Mouse (Mus musculus) myocyte (in vitro differentiated cells): ENCODE data around the gene Fam186a. TPM values are rescaled to one million over a fixed set of nuclear protein-coding genes. Genes with fewer than 3 reads are reported as not detected.

ENCODE experiments used
- H3K27me3 ChIP-seq: one replicate; pipeline ENCODE4 v1.6.1; 2011; ENCODE audit not compliant: control insufficient read depth, insufficient read depth, insufficient read length
- H3K36me3 ChIP-seq: one replicate; pipeline ENCODE4 v1.6.1; 2011; ENCODE audit not compliant: control insufficient read depth, insufficient read depth
- H3K4me2 ChIP-seq: one replicate; pipeline ENCODE4 v1.6.1; 2011; ENCODE audit warnings: low read depth, control low read depth
- H3K4me3 ChIP-seq: one replicate; pipeline ENCODE4 v1.5.1; 2011; ENCODE audit warnings: mild to moderate bottlenecking, control low read depth, moderate library complexity
- H3K79me2 ChIP-seq: one replicate; pipeline ENCODE4 v1.6.1; 2011; ENCODE audit not compliant: control insufficient read depth, insufficient read depth
- H3ac ChIP-seq: one replicate; pipeline ENCODE4 v1.6.1; 2011; ENCODE audit not compliant: control insufficient read depth, insufficient read length
- CEBPB ChIP-seq: IDR thresholded peaks from 2 replicates; pipeline ENCODE4 v1.6.1; 2011; ENCODE audit warnings: mild to moderate bottlenecking, moderate library complexity; ENCODE audit not compliant: poor library complexity, insufficient read depth, severe bottlenecking
- E2F4 ChIP-seq: IDR thresholded peaks from one replicate; pipeline ENCODE4 v1.6.1; 2011; ENCODE audit warnings: mild to moderate bottlenecking, control low read depth, moderate library complexity; ENCODE audit not compliant: insufficient read depth
- MAX ChIP-seq: IDR thresholded peaks from one replicate; pipeline ENCODE4 v1.6.1; 2011; ENCODE audit warnings: low read depth, mild to moderate bottlenecking, control low read depth
- MYOD1 ChIP-seq, 3 experiments: IDR thresholded peaks; one replicate each; pipeline ENCODE4 v1.6.1; 2011; ENCODE audit warnings: control low read depth in 2 of 3, low read depth in 2 of 3, mild to moderate bottlenecking in 2 of 3, moderate library complexity in 1 of 3; ENCODE audit not compliant: insufficient read length in 2 of 3, control insufficient read depth in 1 of 3
- MYOG ChIP-seq, 3 experiments: IDR thresholded peaks; one replicate each; pipeline ENCODE4 v1.6.1; 2011; ENCODE audit warnings: control low read depth in 2 of 3, low read depth in 2 of 3, mild to moderate bottlenecking in 2 of 3; ENCODE audit not compliant: insufficient read length in 2 of 3, control insufficient read depth in 1 of 3, insufficient read depth in 1 of 3
- POLR2A ChIP-seq: IDR thresholded peaks from one replicate; pipeline ENCODE4 v1.6.1; 2011; ENCODE audit warnings: low read depth, mild to moderate bottlenecking, control low read depth, moderate library complexity; ENCODE audit not compliant: insufficient read length
- POLR2AphosphoS2 ChIP-seq: IDR thresholded peaks from one replicate; pipeline ENCODE4 v1.6.1; 2011; ENCODE audit warnings: low read depth, control low read depth; ENCODE audit not compliant: insufficient read length
- REST ChIP-seq: IDR thresholded peaks from one replicate; pipeline ENCODE4 v1.6.1; 2011; ENCODE audit warnings: mild to moderate bottlenecking, control low read depth, moderate library complexity; ENCODE audit not compliant: insufficient read depth, insufficient read length
- SRF ChIP-seq: IDR thresholded peaks from one replicate; pipeline ENCODE4 v1.6.1; 2011; ENCODE audit warnings: low read depth; ENCODE audit not compliant: control insufficient read depth, insufficient read length
- TCF12 ChIP-seq: IDR thresholded peaks from one replicate; pipeline ENCODE4 v1.6.1; 2011; ENCODE audit warnings: mild to moderate bottlenecking, control low read depth; ENCODE audit not compliant: poor library complexity, insufficient read depth, severe bottlenecking
- TCF3 ChIP-seq: IDR thresholded peaks from one replicate; pipeline ENCODE4 v1.6.1; 2011; ENCODE audit warnings: low read depth, control low read depth; ENCODE audit not compliant: insufficient read length
- USF1 ChIP-seq: IDR thresholded peaks from one replicate; pipeline ENCODE4 v1.6.1; 2011; ENCODE audit warnings: low read depth, mild to moderate bottlenecking, control low read depth, moderate library complexity
- polyA plus RNA-seq: library from polyadenylated mRNA; unstranded; fragments of >200 nt; fragmentation: generic; extraction: Trizol; gene quantifications from one replicate; pipeline ENCODE4 v1.2.1, GENCODE M21; 2012; ENCODE audit warnings: missing spikeins

The Fam186a gene
- polyA plus RNA-seq: 0.22 TPM

DNA sequence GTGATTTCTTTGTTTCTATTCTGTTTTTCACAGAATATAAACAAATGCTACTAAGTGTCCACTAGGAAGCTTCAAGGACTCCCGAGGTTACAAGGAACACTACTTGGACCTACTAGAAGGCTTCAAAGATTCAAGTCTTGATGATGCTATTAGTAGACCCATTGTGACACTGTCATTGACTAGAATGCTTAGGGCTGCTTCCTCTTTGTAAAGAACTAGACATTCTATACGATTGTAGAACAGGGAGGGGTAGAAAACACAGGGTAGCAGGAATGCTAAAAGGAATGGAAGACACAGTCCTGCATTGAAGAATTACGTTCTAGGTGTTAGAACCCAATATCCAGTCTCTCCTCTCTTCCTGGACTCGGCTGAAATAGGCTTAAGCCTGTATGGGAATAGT, at the start of gene Fam186a:
Gene Fam186a (minus strand): TSS at position 101 of the 400 bp plus-strand sequence.
- TF ChIP-seq MAX (no peak), E2F4 (no peak), MYOD1 (IDR thresholded peaks at IDR 0.05; ENCODE audit: control insufficient read depth in 1 of 3, insufficient read length in 2 of 3, low read depth in 2 of 3) (no peak), POLR2AphosphoS2 (no peak), MYOG (IDR thresholded peaks at IDR 0.05; ENCODE audit: control insufficient read depth in 1 of 3, insufficient read depth in 1 of 3, insufficient read length in 2 of 3, low read depth in 2 of 3) (no peak), TCF12 (no peak), CEBPB (no peak), SRF (no peak), POLR2A (no peak), REST (no peak), USF1 (no peak), TCF3 (no peak)
- H3K79me2 ChIP-seq: no peaks in the 10 kb centered on the region
- no peaks in the 10 kb centered on the region for H3K36me3 ChIP-seq
- no peak within 1 kb of the TSS for H3K4me3 ChIP-seq
- H3ac ChIP-seq: no peak within 1 kb of the TSS
- H3K27me3 ChIP-seq: peaks cover 44% of the 10 kb centered on the region
- H3K4me2 ChIP-seq: no peak within 1 kb of the TSS

DNA sequence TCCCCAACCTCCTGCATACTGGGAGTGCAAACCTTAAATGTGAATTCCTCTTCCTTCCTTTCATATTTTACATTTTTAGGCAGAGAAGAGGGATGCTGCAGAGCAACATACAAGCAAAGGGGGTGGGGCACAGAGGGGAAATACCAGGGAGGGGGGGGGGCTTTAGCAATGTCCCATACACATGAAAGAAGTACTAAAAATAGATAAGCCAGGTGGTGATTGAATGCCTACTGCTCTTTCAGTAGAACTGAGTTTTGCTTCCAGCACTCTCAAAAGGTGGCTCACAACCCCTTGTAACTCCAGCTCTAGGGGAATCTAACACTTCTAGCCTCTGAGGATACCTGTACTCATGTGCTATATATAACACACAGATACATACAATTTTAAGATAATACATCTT, 39.3 kb upstream of the Fam186a start:
- Histone ChIP-seq H3K27me3 (no peaks in the 10 kb centered on the region), H3K79me2 (no peaks in the 10 kb centered on the region), H3ac (no peak overlapping the region), H3K4me3 (no peak overlapping the region), H3K4me2 (no peak overlapping the region), H3K36me3 (peaks cover 89% of the 10 kb centered on the region)
- TF ChIP-seq MYOG (IDR thresholded peaks at IDR 0.05; ENCODE audit: control insufficient read depth in 1 of 3, insufficient read depth in 1 of 3, insufficient read length in 2 of 3, low read depth in 2 of 3) (no peak), POLR2A (no peak), MAX (no peak), SRF (no peak), USF1 (no peak), E2F4 (no peak), REST (no peak), MYOD1 (IDR thresholded peaks at IDR 0.05; ENCODE audit: control insufficient read depth in 1 of 3, insufficient read length in 2 of 3, low read depth in 2 of 3) (no peak), CEBPB (no peak), TCF12 (no peak), POLR2AphosphoS2 (no peak), TCF3 (no peak)

DNA sequence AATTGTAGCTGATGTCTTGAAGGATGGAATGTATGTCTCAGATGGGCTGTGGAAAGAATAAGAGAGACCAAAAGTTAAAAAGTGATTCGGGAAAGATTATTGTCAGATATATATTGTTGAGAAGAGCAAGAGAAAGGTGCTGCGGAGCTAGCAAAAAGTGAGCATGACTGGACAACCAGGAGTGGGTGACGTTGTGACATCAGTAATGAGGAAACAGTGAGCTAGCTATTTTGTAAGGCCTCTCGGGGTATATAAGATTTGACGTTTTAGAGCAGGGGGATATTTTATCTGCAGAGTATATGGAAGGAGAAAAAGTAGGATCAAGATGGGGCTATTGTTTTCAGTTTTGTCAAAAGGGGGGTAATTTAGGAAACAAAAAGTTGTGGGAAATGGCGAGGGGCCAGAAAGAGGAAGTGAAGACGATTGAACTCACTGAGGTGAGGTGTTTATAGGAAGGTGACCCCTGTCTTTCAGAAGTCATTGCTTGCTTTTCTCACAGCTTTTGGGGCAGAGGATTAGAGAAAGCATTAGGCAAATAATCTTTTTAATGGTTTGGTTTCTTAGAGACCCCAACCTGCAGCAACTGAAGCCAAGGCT, 37.9 kb upstream of the Fam186a start:
- Histone ChIP-seq H3K4me2 (no peak overlapping the region), H3K36me3 (peaks cover 87% of the 10 kb centered on the region), H3K4me3 (no peak overlapping the region), H3ac (no peak overlapping the region), H3K79me2 (no peaks in the 10 kb centered on the region), H3K27me3 (no peaks in the 10 kb centered on the region)
- TF ChIP-seq TCF3 (no peak), POLR2AphosphoS2 (no peak), POLR2A (no peak), MYOG (IDR thresholded peaks at IDR 0.05; ENCODE audit: control insufficient read depth in 1 of 3, insufficient read depth in 1 of 3, insufficient read length in 2 of 3, low read depth in 2 of 3) (no peak), MYOD1 (IDR thresholded peaks at IDR 0.05; ENCODE audit: control insufficient read depth in 1 of 3, insufficient read length in 2 of 3, low read depth in 2 of 3) (no peak), MAX (no peak), CEBPB (no peak), E2F4 (no peak), USF1 (no peak), REST (no peak), SRF (no peak), TCF12 (no peak)

DNA sequence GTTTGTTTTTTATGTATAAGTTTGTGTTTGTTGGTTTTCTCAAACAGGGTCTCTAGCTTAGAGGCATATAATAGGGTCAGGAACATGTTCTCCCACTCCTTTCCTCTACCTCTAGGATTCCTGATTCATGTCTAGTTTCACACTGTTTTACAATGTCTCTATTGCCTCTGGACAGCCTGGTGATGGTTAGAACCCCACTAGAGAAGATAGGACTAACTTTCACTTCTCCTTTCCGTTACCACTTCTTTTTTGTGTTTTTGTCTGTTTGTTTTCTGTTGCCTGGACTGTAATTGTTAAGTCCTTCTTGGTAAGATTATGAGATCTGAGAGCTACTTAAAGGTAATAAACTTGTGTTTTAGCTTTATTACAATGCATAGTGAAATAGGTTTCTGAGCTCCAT, 32.5 kb upstream of the Fam186a start:
- Histone ChIP-seq H3K79me2 (no peaks in the 10 kb centered on the region), H3K4me2 (no peak overlapping the region), H3ac (no peak overlapping the region), H3K27me3 (no peaks in the 10 kb centered on the region), H3K36me3 (peaks cover 93% of the 10 kb centered on the region), H3K4me3 (no peak overlapping the region)
- TF ChIP-seq E2F4 (no peak), MYOD1 (IDR thresholded peaks at IDR 0.05; ENCODE audit: control insufficient read depth in 1 of 3, insufficient read length in 2 of 3, low read depth in 2 of 3) (no peak), CEBPB (no peak), REST (no peak), USF1 (no peak), MYOG (IDR thresholded peaks at IDR 0.05; ENCODE audit: control insufficient read depth in 1 of 3, insufficient read depth in 1 of 3, insufficient read length in 2 of 3, low read depth in 2 of 3) (no peak)

DNA sequence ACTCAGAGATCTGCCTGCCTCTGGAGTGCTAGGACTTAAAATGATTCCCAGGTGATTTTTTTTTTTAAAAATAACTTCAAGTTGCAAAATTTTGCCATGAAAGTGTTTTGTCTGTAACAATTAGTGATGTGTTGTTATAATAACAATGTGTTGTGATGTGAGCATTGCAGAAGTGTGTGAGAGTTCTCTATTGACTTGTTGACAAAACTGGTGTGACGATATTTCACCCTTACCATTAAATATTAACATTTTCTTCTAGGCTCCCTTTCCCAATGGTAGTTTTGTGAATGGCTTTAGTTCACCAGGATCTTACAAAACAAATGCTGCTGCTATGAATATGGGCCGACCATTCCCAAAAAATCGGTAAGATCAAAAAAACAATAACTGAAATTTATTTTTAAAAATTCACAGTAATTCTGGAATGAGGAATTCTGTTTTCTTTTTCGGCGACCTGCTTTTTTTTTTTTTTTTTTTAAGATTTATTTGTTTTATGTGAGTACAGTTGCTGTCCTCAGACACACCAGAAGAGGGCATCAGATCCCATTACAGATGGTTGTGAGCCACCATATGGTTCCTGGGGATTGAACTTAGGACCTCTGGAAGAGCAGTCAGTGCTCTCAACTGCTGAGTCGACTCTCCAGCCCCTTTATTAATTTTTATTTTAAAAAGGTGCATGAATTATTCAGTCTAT, 30.4 kb upstream of the Fam186a start:
- no peaks in the 10 kb centered on the region for H3K79me2 ChIP-seq
- H3K27me3 ChIP-seq: no peaks in the 10 kb centered on the region
- H3K36me3 ChIP-seq: peaks cover 93% of the 10 kb centered on the region
- no peak overlapping the region for H3K4me2 ChIP-seq
- no peak overlapping the region for H3ac ChIP-seq
- H3K4me3 ChIP-seq: no peak overlapping the region
- TF ChIP-seq POLR2A (no peak), E2F4 (no peak), MAX (no peak), SRF (no peak), REST (no peak), MYOD1 (IDR thresholded peaks at IDR 0.05; ENCODE audit: control insufficient read depth in 1 of 3, insufficient read length in 2 of 3, low read depth in 2 of 3) (no peak), TCF12 (no peak), TCF3 (no peak), MYOG (IDR thresholded peaks at IDR 0.05; ENCODE audit: control insufficient read depth in 1 of 3, insufficient read depth in 1 of 3, insufficient read length in 2 of 3, low read depth in 2 of 3) (no peak), POLR2AphosphoS2 (no peak), CEBPB (no peak), USF1 (no peak)
